Mouse (Mus musculus): ENCODE measurements around the gene Diexf. TPM values are rescaled to one million over a fixed set of nuclear protein-coding genes. Genes with fewer than 3 reads are reported as not detected.

The Diexf gene
- polyA plus RNA-seq, 1 experiment from 2014 or later: 11.1 TPM

DNA sequence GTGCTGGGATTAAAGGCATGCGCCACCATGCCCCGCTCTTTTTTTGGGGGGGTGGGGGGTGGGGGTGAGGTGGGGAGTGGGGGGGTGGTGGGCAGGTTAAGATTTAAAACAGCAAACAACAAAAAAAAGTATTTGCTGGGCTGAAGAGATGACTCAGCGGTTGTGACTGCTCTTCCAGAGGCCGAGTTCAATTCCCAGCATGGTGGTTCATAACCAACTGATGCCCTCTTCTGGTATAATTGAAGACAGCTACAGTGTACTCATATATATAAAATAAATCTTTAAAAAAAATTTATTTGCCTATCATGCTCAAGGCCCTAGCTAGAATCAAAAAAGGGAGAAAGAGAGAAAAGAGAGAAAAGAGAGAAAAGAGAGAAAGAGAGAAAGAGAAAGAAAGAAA lies 4.2 kb downstream of the Diexf start:
- Histone ChIP-seq H3K4me2 (ENCODE audit: low read depth, low read length) (no peak overlapping the region), H3K4me3 (ENCODE audit: low read depth, low read length) (no peak overlapping the region), H3K9ac (replicated peaks; ENCODE audit: low read length) (no peak overlapping the region), H3K4me1 (ENCODE audit: control insufficient read depth, insufficient read depth, low read length) (no peaks in the 10 kb centered on the region), H3K9me3 (replicated peaks; ENCODE audit: control insufficient read depth, low read length) (no peaks in the 10 kb centered on the region), H3K36me3 (replicated peaks; ENCODE audit: control insufficient read depth, insufficient read depth, low read depth, low read length) (peaks cover 14% of the 10 kb centered on the region), H3K27me3 (ENCODE audit: control insufficient read depth, insufficient read depth, low read length) (no peaks in the 10 kb centered on the region), H3K27ac (replicated peaks; ENCODE audit: low read depth, low read length) (no peak overlapping the region)
- no peak for DNase-seq (ENCODE audit: low spot score)
- WGBS: 84% methylated on average over 4 of the region's 4 CpGs
- no peak for ATAC-seq (replicated peaks; ENCODE audit: insufficient number of reproducible peaks, low FRiP score, low TSS enrichment, low read depth)

DNA sequence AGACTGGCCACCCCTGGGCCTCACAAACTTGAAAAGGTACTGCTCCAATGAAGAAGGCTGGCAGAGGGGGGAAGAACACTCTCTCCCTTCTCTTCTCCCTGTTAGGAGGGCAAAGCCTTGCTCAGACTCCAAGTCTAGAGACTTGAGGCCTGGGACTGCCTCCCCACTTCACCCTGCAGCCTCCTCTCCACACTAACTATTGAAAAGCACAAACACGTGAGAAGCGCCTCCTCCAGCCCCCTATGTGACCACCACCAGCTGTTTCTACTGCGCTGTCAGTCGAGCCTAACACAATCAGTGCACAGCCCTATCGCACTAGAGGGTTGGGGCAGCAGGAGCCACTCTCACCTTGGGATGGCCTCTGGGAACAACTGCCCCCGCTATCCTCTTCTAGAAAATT lies 6.8 kb downstream of the Diexf start:
- no peaks in the 10 kb centered on the region for H3K27me3 ChIP-seq (ENCODE audit: control insufficient read depth, insufficient read depth, low read length)
- peaks cover 16% of the 10 kb centered on the region for H3K36me3 ChIP-seq (replicated peaks; ENCODE audit: control insufficient read depth, insufficient read depth, low read depth, low read length)
- WGBS: 89% methylated on average over 6 of the region's 6 CpGs
- no peak overlapping the region for H3K4me2 ChIP-seq (ENCODE audit: low read depth, low read length)
- no peak overlapping the region for H3K27ac ChIP-seq (replicated peaks; ENCODE audit: low read depth, low read length)
- DNase-seq (ENCODE audit: low spot score) (no peak), ATAC-seq (replicated peaks; ENCODE audit: insufficient number of reproducible peaks, low FRiP score, low TSS enrichment, low read depth) (no peak)
- H3K9ac ChIP-seq (replicated peaks; ENCODE audit: low read length): no peak overlapping the region
- no peaks in the 10 kb centered on the region for H3K4me1 ChIP-seq (ENCODE audit: control insufficient read depth, insufficient read depth, low read length)
- no peaks in the 10 kb centered on the region for H3K9me3 ChIP-seq (replicated peaks; ENCODE audit: control insufficient read depth, low read length)
- H3K4me3 ChIP-seq (ENCODE audit: low read depth, low read length): no peak overlapping the region

DNA sequence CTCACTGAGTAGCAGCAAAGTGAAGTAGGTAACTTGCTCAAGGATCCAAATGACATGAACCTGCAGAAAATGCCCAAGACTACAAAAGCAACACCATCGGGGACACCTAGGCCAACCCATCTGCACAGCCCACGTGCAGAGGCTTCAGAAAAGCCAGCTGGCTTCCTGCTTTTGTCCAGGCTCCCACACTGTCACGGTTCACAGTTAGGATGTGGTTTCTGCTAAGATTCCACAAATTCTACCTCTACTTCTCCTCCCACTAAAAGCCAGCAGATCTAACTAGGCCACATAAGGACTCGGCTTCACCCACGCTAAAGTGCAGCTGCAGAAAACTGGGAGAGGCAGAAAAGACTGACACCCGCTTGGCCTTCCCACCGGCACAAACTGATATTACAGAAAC lies 7.3 kb downstream of the Diexf start:
- WGBS: 89% methylated on average over 7 of the region's 7 CpGs
- Histone ChIP-seq H3K27me3 (ENCODE audit: control insufficient read depth, insufficient read depth, low read length) (no peaks in the 10 kb centered on the region), H3K27ac (replicated peaks; ENCODE audit: low read depth, low read length) (no peak overlapping the region), H3K4me3 (ENCODE audit: low read depth, low read length) (no peak overlapping the region), H3K9me3 (replicated peaks; ENCODE audit: control insufficient read depth, low read length) (no peaks in the 10 kb centered on the region), H3K9ac (replicated peaks; ENCODE audit: low read length) (no peak overlapping the region), H3K4me2 (ENCODE audit: low read depth, low read length) (no peak overlapping the region), H3K36me3 (replicated peaks; ENCODE audit: control insufficient read depth, insufficient read depth, low read depth, low read length) (peaks cover 17% of the 10 kb centered on the region), H3K4me1 (ENCODE audit: control insufficient read depth, insufficient read depth, low read length) (no peaks in the 10 kb centered on the region)
- no peak for ATAC-seq (replicated peaks; ENCODE audit: insufficient number of reproducible peaks, low FRiP score, low TSS enrichment, low read depth)
- no peak for DNase-seq (ENCODE audit: low spot score)

DNA sequence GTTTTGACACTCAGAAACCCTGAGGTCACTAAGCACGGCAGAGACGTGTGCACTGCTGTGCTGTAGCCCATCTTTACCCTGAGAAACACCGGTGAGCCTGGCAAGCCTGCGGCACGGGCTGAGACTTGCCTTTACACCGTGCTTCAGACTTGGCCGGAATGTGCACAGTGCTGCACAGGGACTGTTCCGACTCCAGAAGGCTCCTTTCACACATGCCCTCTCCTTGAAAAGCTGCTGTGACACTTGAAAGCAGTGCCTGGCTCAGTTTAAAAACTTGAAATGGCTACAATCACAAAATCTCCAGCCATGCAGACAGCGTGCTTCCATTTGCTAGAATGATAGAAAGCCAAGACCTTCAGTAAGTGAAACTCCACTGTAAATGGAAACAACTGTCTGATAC lies 18.0 kb downstream of the Diexf start:
- peaks cover 5% of the 10 kb centered on the region for H3K36me3 ChIP-seq (replicated peaks; ENCODE audit: control insufficient read depth, insufficient read depth, low read depth, low read length)
- ATAC-seq (replicated peaks; ENCODE audit: insufficient number of reproducible peaks, low FRiP score, low TSS enrichment, low read depth): 0 out of 2 replicates have a peak, but pooled peaks have one; percentile 39
- no peaks in the 10 kb centered on the region for H3K4me1 ChIP-seq (ENCODE audit: control insufficient read depth, insufficient read depth, low read length)
- no peaks in the 10 kb centered on the region for H3K9me3 ChIP-seq (replicated peaks; ENCODE audit: control insufficient read depth, low read length)
- H3K27me3 ChIP-seq (ENCODE audit: control insufficient read depth, insufficient read depth, low read length): no peaks in the 10 kb centered on the region
- no peak for DNase-seq (ENCODE audit: low spot score)
- H3K4me2 ChIP-seq (ENCODE audit: low read depth, low read length): no peak overlapping the region
- H3K27ac ChIP-seq (replicated peaks; ENCODE audit: low read depth, low read length): no peak overlapping the region
- H3K9ac ChIP-seq (replicated peaks; ENCODE audit: low read length): no peak overlapping the region
- no peak overlapping the region for H3K4me3 ChIP-seq (ENCODE audit: low read depth, low read length)
- WGBS: 97% methylated on average over 9 of the region's 9 CpGs

DNA sequence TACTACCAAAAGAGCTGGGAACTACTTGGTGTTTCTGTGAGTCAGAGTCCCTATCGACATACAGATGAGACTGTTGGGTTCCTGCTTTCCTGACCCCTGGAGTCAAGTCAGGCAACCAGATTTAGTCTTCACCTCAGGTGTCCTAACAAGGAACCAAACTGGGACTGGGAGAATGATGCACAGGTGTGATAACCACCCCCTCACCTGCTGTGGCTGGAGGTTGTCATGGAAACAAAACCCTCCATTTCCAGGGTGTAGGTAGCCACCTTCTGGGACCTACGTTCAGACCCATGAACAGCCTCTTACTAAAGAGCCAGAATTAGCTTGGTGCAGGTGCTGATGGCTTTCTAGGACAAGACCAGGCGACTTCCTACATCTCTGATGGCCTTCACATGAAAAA lies 27.1 kb downstream of the Diexf start:
- WGBS: 81% methylated on average over 3 of the region's 3 CpGs
- H3K36me3 ChIP-seq (replicated peaks; ENCODE audit: control insufficient read depth, insufficient read depth, low read depth, low read length): no peaks in the 10 kb centered on the region; the same call in 1 of the 2 replicates
- no peak for DNase-seq (ENCODE audit: low spot score)

DNA sequence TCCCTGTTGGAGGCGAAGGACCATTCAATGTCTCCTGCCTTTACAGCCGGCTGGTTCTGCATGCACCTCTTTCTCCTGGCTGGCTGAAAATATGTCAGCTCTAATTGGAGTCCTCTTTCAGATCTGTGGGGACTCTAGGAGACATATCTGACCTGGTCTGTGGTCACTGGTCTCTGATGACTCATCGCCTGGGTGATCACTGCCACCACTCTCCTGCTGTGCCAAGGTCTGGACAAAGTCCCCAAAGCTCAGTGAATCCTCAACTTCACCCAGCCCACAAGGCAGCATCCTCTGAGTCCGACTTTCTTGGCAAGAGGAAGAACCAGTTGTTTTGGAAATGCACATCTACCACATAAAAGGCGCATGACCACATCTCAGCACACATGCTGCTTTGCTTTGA lies 27.5 kb downstream of the Diexf start:
- Histone ChIP-seq H3K9me3 (replicated peaks; ENCODE audit: control insufficient read depth, low read length) (no peaks in the 10 kb centered on the region), H3K4me2 (ENCODE audit: low read depth, low read length) (no peak overlapping the region), H3K27me3 (ENCODE audit: control insufficient read depth, insufficient read depth, low read length) (no peaks in the 10 kb centered on the region), H3K36me3 (replicated peaks; ENCODE audit: control insufficient read depth, insufficient read depth, low read depth, low read length) (no peaks in the 10 kb centered on the region; the same call in 1 of the 2 replicates), H3K9ac (replicated peaks; ENCODE audit: low read length) (no peak overlapping the region), H3K27ac (replicated peaks; ENCODE audit: low read depth, low read length) (no peak overlapping the region), H3K4me3 (ENCODE audit: low read depth, low read length) (no peak overlapping the region), H3K4me1 (ENCODE audit: control insufficient read depth, insufficient read depth, low read length) (no peaks in the 10 kb centered on the region)
- WGBS: 84% methylated on average over 5 of the region's 5 CpGs
- ATAC-seq (replicated peaks; ENCODE audit: insufficient number of reproducible peaks, low FRiP score, low TSS enrichment, low read depth) (no peak), DNase-seq (ENCODE audit: low spot score) (no peak)

More for the DNA sequence above, 27.1 kb downstream of the Diexf start:
- ATAC-seq (replicated peaks; ENCODE audit: insufficient number of reproducible peaks, low FRiP score, low TSS enrichment, low read depth): no peak
- H3K4me1 ChIP-seq (ENCODE audit: control insufficient read depth, insufficient read depth, low read length): no peaks in the 10 kb centered on the region
- no peak overlapping the region for H3K27ac ChIP-seq (replicated peaks; ENCODE audit: low read depth, low read length)
- no peak overlapping the region for H3K4me3 ChIP-seq (ENCODE audit: low read depth, low read length)
- H3K9ac ChIP-seq (replicated peaks; ENCODE audit: low read length): no peak overlapping the region
- no peaks in the 10 kb centered on the region for H3K27me3 ChIP-seq (ENCODE audit: control insufficient read depth, insufficient read depth, low read length)
- no peaks in the 10 kb centered on the region for H3K9me3 ChIP-seq (replicated peaks; ENCODE audit: control insufficient read depth, low read length)
- H3K4me2 ChIP-seq (ENCODE audit: low read depth, low read length): no peak overlapping the region

DNA sequence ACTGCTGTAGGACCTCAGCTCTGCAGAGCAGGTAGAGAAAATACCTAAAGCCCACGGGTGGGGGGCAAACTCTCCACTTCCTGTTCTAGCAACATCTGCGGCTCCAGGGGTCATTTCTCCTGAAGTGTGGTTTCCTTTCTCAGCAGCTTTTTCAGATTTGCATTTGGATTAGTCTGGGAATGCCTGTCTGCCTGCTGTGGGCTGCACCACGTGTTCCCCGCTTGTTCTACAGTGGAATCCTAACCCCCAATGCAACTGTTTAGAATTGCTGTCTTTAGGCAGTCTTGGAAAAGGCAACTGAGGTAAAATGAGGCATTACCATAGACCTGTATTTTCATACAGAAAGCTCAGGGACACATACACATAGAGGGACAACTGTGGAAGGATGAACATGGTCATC lies 28.0 kb downstream of the Diexf start:
- Histone ChIP-seq H3K9me3 (replicated peaks; ENCODE audit: control insufficient read depth, low read length) (no peaks in the 10 kb centered on the region), H3K9ac (replicated peaks; ENCODE audit: low read length) (no peak overlapping the region), H3K4me1 (ENCODE audit: control insufficient read depth, insufficient read depth, low read length) (no peaks in the 10 kb centered on the region), H3K27me3 (ENCODE audit: control insufficient read depth, insufficient read depth, low read length) (no peaks in the 10 kb centered on the region), H3K4me2 (ENCODE audit: low read depth, low read length) (no peak overlapping the region), H3K4me3 (ENCODE audit: low read depth, low read length) (no peak overlapping the region), H3K27ac (replicated peaks; ENCODE audit: low read depth, low read length) (no peak overlapping the region), H3K36me3 (replicated peaks; ENCODE audit: control insufficient read depth, insufficient read depth, low read depth, low read length) (no peaks in the 10 kb centered on the region; the same call in 1 of the 2 replicates)
- no peak for ATAC-seq (replicated peaks; ENCODE audit: insufficient number of reproducible peaks, low FRiP score, low TSS enrichment, low read depth)
- WGBS: 40% methylated on average over 4 of the region's 4 CpGs
- no peak for DNase-seq (ENCODE audit: low spot score)

DNA sequence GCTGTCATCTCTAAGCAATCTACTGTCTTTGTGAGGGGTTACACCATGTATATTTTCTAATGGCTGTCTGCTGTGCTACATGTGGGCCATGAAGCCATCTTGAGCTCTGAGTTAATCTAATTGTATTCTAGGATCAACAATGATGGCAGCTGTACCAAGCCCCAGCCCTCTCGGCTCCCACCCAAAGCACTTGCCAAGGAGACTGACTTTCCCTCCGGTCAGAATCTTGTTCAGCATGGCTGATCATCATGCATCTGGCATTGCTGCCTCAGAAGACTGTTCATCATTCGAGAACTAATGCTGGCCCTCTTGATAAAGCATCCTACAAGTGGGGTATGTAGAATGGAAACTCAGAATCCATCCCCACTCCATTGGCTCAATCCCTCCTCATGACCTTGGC lies 31.1 kb downstream of the Diexf start:
- no peak overlapping the region for H3K27ac ChIP-seq (replicated peaks; ENCODE audit: low read depth, low read length)
- no peak overlapping the region for H3K4me2 ChIP-seq (ENCODE audit: low read depth, low read length)
- WGBS: 91% methylated on average over 3 of the region's 3 CpGs
- DNase-seq (ENCODE audit: low spot score) (no peak), ATAC-seq (replicated peaks; ENCODE audit: insufficient number of reproducible peaks, low FRiP score, low TSS enrichment, low read depth) (no peak)
- no peak overlapping the region for H3K4me3 ChIP-seq (ENCODE audit: low read depth, low read length)
- no peaks in the 10 kb centered on the region for H3K4me1 ChIP-seq (ENCODE audit: control insufficient read depth, insufficient read depth, low read length)
- H3K9ac ChIP-seq (replicated peaks; ENCODE audit: low read length): no peak overlapping the region
- no peaks in the 10 kb centered on the region for H3K36me3 ChIP-seq (replicated peaks; ENCODE audit: control insufficient read depth, insufficient read depth, low read depth, low read length)
- no peaks in the 10 kb centered on the region for H3K27me3 ChIP-seq (ENCODE audit: control insufficient read depth, insufficient read depth, low read length)
- no peaks in the 10 kb centered on the region for H3K9me3 ChIP-seq (replicated peaks; ENCODE audit: control insufficient read depth, low read length)
